Mouse (Mus musculus) activated CD4-positive, CD25-positive, alpha-beta regulatory T cell (primary cell): ENCODE data around the gene Usp27x. TPM values are rescaled to one million over a fixed set of nuclear protein-coding genes. Genes with fewer than 3 reads are reported as not detected.

ENCODE experiments used
- polyA plus RNA-seq, 2 experiments: library from polyadenylated mRNA; unstranded; fragments of 100-300 nt; shearing (Covaris generic); gene quantifications; one replicate each; pipeline ENCODE4 v1.2.1; 2017

Gene Usp27x
- 1 to 10 TPM in 1 of 2 experiments, under 1 TPM in 1; 0.30 to 1.0 TPM for polyA plus RNA-seq

DNA sequence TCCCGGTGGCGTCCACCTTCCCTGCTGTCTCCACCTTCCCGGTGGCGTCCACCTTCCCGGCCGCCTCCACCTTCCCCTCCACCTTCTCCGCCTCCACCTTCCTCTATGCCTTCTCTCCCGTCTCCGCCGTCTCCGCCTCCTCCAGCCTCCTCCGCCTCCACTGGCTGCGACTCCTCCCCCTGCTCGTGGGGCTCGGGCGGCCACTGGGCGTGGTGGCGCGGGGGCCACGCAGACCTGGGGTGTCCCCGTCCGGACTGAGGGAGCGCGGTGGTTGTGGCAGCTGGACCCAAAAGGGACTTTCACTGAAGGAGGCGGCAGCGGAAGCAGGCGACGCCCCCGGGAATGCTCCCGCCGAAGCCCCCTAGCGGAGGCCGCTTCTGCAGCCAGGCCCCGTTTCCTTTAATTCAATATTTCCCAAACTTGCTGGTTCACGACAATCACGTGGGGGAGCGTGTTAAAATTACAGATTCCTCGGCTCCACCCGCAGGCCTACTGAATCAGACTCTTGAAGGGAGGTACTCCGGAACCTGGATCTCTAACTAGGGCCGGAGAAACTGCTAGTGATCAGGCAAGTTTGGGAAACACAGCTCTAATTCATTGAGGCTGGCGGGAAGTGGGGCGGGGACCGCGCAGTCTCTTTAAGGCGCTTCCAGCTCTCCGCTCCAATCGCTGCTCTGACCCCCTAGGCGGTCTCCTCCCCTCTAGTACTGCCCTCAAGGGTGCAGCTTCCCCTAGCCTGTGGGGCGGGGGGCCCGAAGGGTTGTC, at the start of gene Usp27x:
Gene Usp27x, minus strand, starts transcription at position 115 of the 765 bp plus-strand sequence.

Other genes with a start within 250 kb of the Usp27x start
- 1 to 10 TPM; 4.3 to 5.8 TPM for gene Clcn5, start 56.5 kb downstream of the Usp27x start, polyA plus RNA-seq
- 100 to 1,000 TPM; 131 to 160 TPM for gene Foxp3, start 197.8 kb upstream of the Usp27x start, polyA plus RNA-seq
- 10 to 100 TPM; 13.0 to 20.2 TPM for gene Ppp1r3f, start 198.5 kb upstream of the Usp27x start, polyA plus RNA-seq
- gene Ccdc22, start 229.7 kb upstream of the Usp27x start, polyA plus RNA-seq, result 10 to 100 TPM; 14.3 to 20.4 TPM
- not detected for gene Cacna1f, start 231.3 kb upstream of the Usp27x start, polyA plus RNA-seq